9 mouse cellular contexts compared by ENCODE assay signal in genomic region chr1:119894936-119895335, GRCm38 (mm10). TPM values are rescaled to one million over a fixed set of nuclear protein-coding genes. Genes with fewer than 3 reads are reported as not detected.
DNase-seq lines count a peak whose midpoint lies in the region; ATAC-seq and TF ChIP-seq lines count a peak whose summit lies in the region.
"Had no signal": no experiment of that assay in that cellular context is flagged by ENCODE, and none has a peak within 500 bp of the region (broad histone marks: within the 10 kb centered on the region; RNA-seq: fewer than 3 reads in every experiment).

No protein-coding gene starts in this region.

- TF ChIP-seq CTCF in forebrain, postnatal 0 days (IDR thresholded peaks at IDR 0.05; ENCODE audit: low read depth) = peak; percentile 80
- peak; percentile 91 for TF ChIP-seq CTCF in spleen, adult 2 months (IDR thresholded peaks at IDR 0.05; ENCODE audit: extremely low read depth, insufficient read depth, insufficient read length, insufficient replicate concordance)

- peaks cover 14% of the 10 kb centered on the region for H3K4me1 ChIP-seq in hindbrain, embryonic 10.5 days (replicated peaks)
- H3K4me1 ChIP-seq in hindbrain, embryonic 12.5 days = peaks cover 15% of the 10 kb centered on the region
- peaks cover 14% of the 10 kb centered on the region for H3K4me1 ChIP-seq in forebrain, postnatal 0 days (ENCODE audit: insufficient read depth)
- peaks cover 15% of the 10 kb centered on the region for H3K4me1 ChIP-seq in midbrain, embryonic 13.5 days (replicated peaks)
- no peaks in the 10 kb centered on the region for H3K4me1 ChIP-seq in spleen, adult 2 months (ENCODE audit: control insufficient read depth, insufficient read depth, insufficient read length)

- ATAC-seq in hindbrain, embryonic 12.5 days (ENCODE audit: low FRiP score) = no peak
- no peak for ATAC-seq in forebrain, postnatal 0 days
- peak; percentile 59 for ATAC-seq in midbrain, embryonic 13.5 days

- H3K9ac ChIP-seq in hindbrain, embryonic 12.5 days = no peak overlapping the region
- no peak overlapping the region for H3K9ac ChIP-seq in forebrain, postnatal 0 days
- no peak overlapping the region for H3K9ac ChIP-seq in midbrain, embryonic 13.5 days (replicated peaks)
- H3K9ac ChIP-seq: limb, embryonic 15.5 days had no signal

- peak; percentile 78 for DNase-seq in hindbrain, embryonic 10.5 days (ENCODE audit: low spot score)
- peak; percentile 75 for DNase-seq in cerebellum, adult 11-12 months
- peak; percentile 76 for DNase-seq in forebrain, postnatal 0 days
- peak; percentile 68 for DNase-seq in induced T-regulatory cell, adult 2 months (ENCODE audit: low read depth)
- DNase-seq in left cerebral cortex, postnatal 25 days (ENCODE audit: low spot score in 2 of 2) = peak; percentile 47 to 52
- peak; percentile 11 to 57 for DNase-seq in spleen, adult 2 months (ENCODE audit: low read depth in 1 of 2, low spot score in 2 of 2)

- no peaks in the 10 kb centered on the region for H3K9me3 ChIP-seq in hindbrain, embryonic 10.5 days
- H3K9me3 ChIP-seq in hindbrain, embryonic 12.5 days (replicated peaks) = no peaks in the 10 kb centered on the region
- no peaks in the 10 kb centered on the region for H3K9me3 ChIP-seq in forebrain, postnatal 0 days (ENCODE audit: low read length)
- no peaks in the 10 kb centered on the region for H3K9me3 ChIP-seq in midbrain, embryonic 13.5 days
- H3K9me3 ChIP-seq: limb, embryonic 15.5 days had no signal

- H3K27ac ChIP-seq in hindbrain, embryonic 10.5 days = no peak overlapping the region; the same call in 1 of the 2 replicates
- H3K27ac ChIP-seq in hindbrain, embryonic 12.5 days = no peak overlapping the region
- no peak overlapping the region for H3K27ac ChIP-seq in forebrain, postnatal 0 days (ENCODE audit: low read depth, low read length)
- H3K27ac ChIP-seq in midbrain, embryonic 13.5 days = no peak overlapping the region
- no peak overlapping the region for H3K27ac ChIP-seq in spleen, adult 2 months (ENCODE audit: insufficient read depth, low read length)
- H3K27ac ChIP-seq: limb, embryonic 15.5 days had no signal

- WGBS in hindbrain, embryonic 10.5 days = 35% methylated on average over 6 of the region's 6 CpGs
- WGBS in hindbrain, embryonic 12.5 days = 34% methylated on average over 6 of the region's 6 CpGs
- 41% methylated on average over 6 of the region's 6 CpGs for WGBS in forebrain, postnatal 0 days
- WGBS in midbrain, embryonic 13.5 days = 35% methylated on average over 6 of the region's 6 CpGs
- WGBS in spleen, adult 2 months = 43% methylated on average over 6 of the region's 6 CpGs

- no peak overlapping the region for H3K4me3 ChIP-seq in hindbrain, embryonic 10.5 days
- no peak overlapping the region for H3K4me3 ChIP-seq in hindbrain, embryonic 12.5 days
- no peak overlapping the region for H3K4me3 ChIP-seq in forebrain, postnatal 0 days (ENCODE audit: low read depth, low read length)
- no peak overlapping the region for H3K4me3 ChIP-seq in midbrain, embryonic 13.5 days (replicated peaks)
- H3K4me3 ChIP-seq in spleen, adult 2 months (ENCODE audit: extremely low read depth, insufficient read depth, insufficient read length) = no peak overlapping the region
- H3K4me3 ChIP-seq: limb, embryonic 15.5 days had no signal

- TF ChIP-seq POLR2A in spleen, adult 2 months (IDR thresholded peaks at IDR 0.05; ENCODE audit: low read depth, low read length) = no peak

- no peaks in the 10 kb centered on the region for H3K27me3 ChIP-seq in hindbrain, embryonic 10.5 days (ENCODE audit: insufficient read depth, poor library complexity, severe bottlenecking)
- H3K27me3 ChIP-seq in hindbrain, embryonic 12.5 days = no peaks in the 10 kb centered on the region
- no peaks in the 10 kb centered on the region for H3K27me3 ChIP-seq in forebrain, postnatal 0 days (ENCODE audit: insufficient read depth, low read length)
- no peaks in the 10 kb centered on the region for H3K27me3 ChIP-seq in midbrain, embryonic 13.5 days
- H3K27me3 ChIP-seq in spleen, adult 2 months (ENCODE audit: control insufficient read depth, insufficient read depth, low read length) = no peaks in the 10 kb centered on the region
- H3K27me3 ChIP-seq: limb, embryonic 15.5 days had no signal

- no peak overlapping the region for H3K4me2 ChIP-seq in hindbrain, embryonic 12.5 days (replicated peaks)
- H3K4me2 ChIP-seq in forebrain, postnatal 0 days (ENCODE audit: low read depth) = no peak overlapping the region
- no peak overlapping the region for H3K4me2 ChIP-seq in midbrain, embryonic 13.5 days (replicated peaks)
- H3K4me2 ChIP-seq: limb, embryonic 15.5 days had no signal

- H3K36me3 ChIP-seq in hindbrain, embryonic 10.5 days = no peaks in the 10 kb centered on the region
- H3K36me3 ChIP-seq in hindbrain, embryonic 12.5 days = no peaks in the 10 kb centered on the region
- H3K36me3 ChIP-seq in forebrain, postnatal 0 days (ENCODE audit: insufficient read depth) = no peaks in the 10 kb centered on the region
- no peaks in the 10 kb centered on the region for H3K36me3 ChIP-seq in midbrain, embryonic 13.5 days
- H3K36me3 ChIP-seq in spleen, adult 2 months (ENCODE audit: control insufficient read depth, insufficient read depth, low read length) = no peaks in the 10 kb centered on the region
- H3K36me3 ChIP-seq: limb, embryonic 15.5 days had no signal

- intact Hi-C loops in left cerebral cortex, postnatal 25 days (cut with DNase I) = loop anchor here (2.0 to 10.0 kb wide), 2 partner anchors 58 to 160 kb away; partner anchors contain the start of gene Ptpn4

RNA-seq across cellular contexts. Expression of gene Tmem177, which starts 18.1 kb away (rescaled TPM):
- 11.9 and 12.8 TPM in 2 replicates for polyA plus RNA-seq in hindbrain, embryonic 10.5 days (2016; fragmentation: Nextera tagmentation; extraction: Ambion mirVana)
- 8.4 and 9.3 TPM in 2 replicates for polyA plus RNA-seq in hindbrain, embryonic 12.5 days (2016; fragmentation: Nextera tagmentation; extraction: Ambion mirVana)
- total RNA-seq in forebrain, postnatal 0 days (2014; rRNA removed) = 6.9 and 7.2 TPM in 2 replicates
- 4.1 and 5.4 TPM in 2 replicates for polyA plus RNA-seq in forebrain, postnatal 0 days (2015; fragmentation: Nextera tagmentation; extraction: Ambion mirVana)
- total RNA-seq in left cerebral cortex, postnatal 25 days (2021) = 1 to 10 TPM; 8.0 to 8.3 TPM
- 8.9 and 9.0 TPM in 2 replicates for polyA plus RNA-seq in midbrain, embryonic 13.5 days (2015; fragmentation: Nextera tagmentation; extraction: Ambion mirVana)
- polyA plus RNA-seq in spleen, adult 2 months (2012; rRNA removed) = 2.6 and 2.8 TPM in 2 replicates

RNA-seq across cellular contexts. Expression of gene Ptpn4, which starts 57.5 kb away (rescaled TPM):
- 6.7 and 7.3 TPM in 2 replicates for polyA plus RNA-seq in hindbrain, embryonic 10.5 days (2016; fragmentation: Nextera tagmentation; extraction: Ambion mirVana)
- 14.1 and 16.4 TPM in 2 replicates for polyA plus RNA-seq in hindbrain, embryonic 12.5 days (2016; fragmentation: Nextera tagmentation; extraction: Ambion mirVana)
- total RNA-seq in forebrain, postnatal 0 days (2014; rRNA removed) = 40.1 and 41.4 TPM in 2 replicates
- polyA plus RNA-seq in forebrain, postnatal 0 days (2015; fragmentation: Nextera tagmentation; extraction: Ambion mirVana) = 2.6 and 6.2 TPM in 2 replicates
- 10 to 100 TPM; 93.7 to 94.6 TPM for total RNA-seq in left cerebral cortex, postnatal 25 days (2021)
- polyA plus RNA-seq in midbrain, embryonic 13.5 days (2015; fragmentation: Nextera tagmentation; extraction: Ambion mirVana) = 10.6 and 11.8 TPM in 2 replicates
- 1.7 and 2.8 TPM in 2 replicates for polyA plus RNA-seq in spleen, adult 2 months (2012; rRNA removed)
